Mouse (Mus musculus): ENCODE data around the gene Grik4. TPM values are rescaled to one million over a fixed set of nuclear protein-coding genes. Genes with fewer than 3 reads are reported as not detected.

Grik4 gene
- polyA plus RNA-seq, 1 experiment: 2.8 TPM

DNA sequence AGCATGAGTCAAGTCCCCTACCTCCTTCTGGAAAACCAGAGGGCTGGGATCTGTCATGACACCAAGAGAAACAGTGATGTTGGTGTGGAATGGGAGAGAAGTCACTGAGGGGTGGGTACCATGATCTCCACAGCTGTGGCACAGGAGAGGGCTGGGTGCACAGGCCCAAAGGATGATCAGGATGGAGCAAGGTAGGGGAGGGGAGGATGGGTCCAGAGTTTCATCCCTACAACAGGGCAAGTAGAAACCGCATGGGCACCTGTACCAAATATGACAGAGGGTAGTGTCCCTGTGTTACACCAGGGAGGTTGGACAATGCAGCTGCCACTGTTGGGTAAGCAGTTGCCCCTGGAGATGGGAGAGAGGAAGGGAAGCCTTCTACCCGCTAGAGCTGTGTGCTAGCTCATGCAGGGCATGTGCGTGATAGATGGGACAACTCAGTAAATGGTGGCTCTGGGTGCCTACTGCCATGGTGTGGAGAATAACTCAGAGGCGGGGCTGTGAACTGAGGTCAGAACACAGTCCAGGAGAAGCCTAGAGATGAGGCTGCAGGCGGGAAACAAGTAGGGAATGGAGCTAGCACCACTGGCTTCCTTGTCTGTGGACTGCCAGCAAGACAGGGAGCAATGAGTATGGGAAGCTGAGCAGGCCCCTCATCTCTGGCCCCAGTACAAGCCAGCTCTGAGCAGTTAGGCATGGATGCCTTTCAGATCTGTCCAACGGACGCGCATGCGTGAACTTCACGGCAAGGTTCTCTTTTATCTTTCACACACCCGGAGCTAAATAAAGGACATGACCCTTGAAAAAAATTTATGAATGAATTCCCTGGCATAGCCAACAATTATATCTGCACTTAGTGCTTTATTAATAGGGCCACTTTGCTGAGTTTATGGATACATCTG, 241.8 kb downstream of the Grik4 start:
- Histone ChIP-seq H3K36me3 (ENCODE audit: control insufficient read depth, insufficient read depth, low read length) (no peaks in the 10 kb centered on the region), H3K27ac (ENCODE audit: control insufficient read depth, insufficient read depth, low read depth, low read length) (no peak overlapping the region), H3K27me3 (ENCODE audit: control insufficient read depth, insufficient read depth, low read length) (no peaks in the 10 kb centered on the region), H3K4me3 (ENCODE audit: control insufficient read depth, low read depth, low read length) (no peak overlapping the region), H3K4me1 (ENCODE audit: control insufficient read depth, insufficient read depth, low read length) (no peaks in the 10 kb centered on the region)
- TF ChIP-seq POLR2A (IDR thresholded peaks at IDR 0.05; ENCODE audit: control insufficient read depth, low read depth, low read length) (no peak), CTCF (IDR thresholded peaks at IDR 0.05; ENCODE audit: control insufficient read depth, insufficient read depth, insufficient replicate concordance, low read depth, low read length) (no peak)

DNA sequence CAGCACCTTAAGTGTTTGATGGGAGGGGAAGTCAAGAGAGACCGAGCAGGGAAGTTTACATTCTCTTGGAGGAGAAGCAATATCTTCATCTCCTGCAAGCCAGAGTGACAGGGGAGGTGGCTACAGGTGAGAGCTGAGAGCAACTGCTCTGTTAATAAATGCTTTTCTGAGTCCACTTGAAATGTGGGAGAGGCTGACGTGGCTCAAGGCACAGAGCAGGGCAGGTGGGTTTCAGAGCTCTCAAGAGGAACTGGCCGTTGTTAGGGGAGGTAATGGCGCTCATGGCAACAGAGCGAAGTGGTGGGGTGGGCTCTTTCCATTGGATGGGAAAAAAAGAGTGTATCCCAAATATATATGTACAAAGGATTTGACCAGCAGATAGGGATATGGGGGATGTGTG, 242.6 kb downstream of the Grik4 start:
- Histone ChIP-seq H3K27me3 (ENCODE audit: control insufficient read depth, insufficient read depth, low read length) (no peaks in the 10 kb centered on the region), H3K4me1 (ENCODE audit: control insufficient read depth, insufficient read depth, low read length) (no peaks in the 10 kb centered on the region), H3K4me3 (ENCODE audit: control insufficient read depth, low read depth, low read length) (no peak overlapping the region), H3K36me3 (ENCODE audit: control insufficient read depth, insufficient read depth, low read length) (no peaks in the 10 kb centered on the region), H3K27ac (ENCODE audit: control insufficient read depth, insufficient read depth, low read depth, low read length) (no peak overlapping the region)
- no peak for TF ChIP-seq POLR2A (IDR thresholded peaks at IDR 0.05; ENCODE audit: control insufficient read depth, low read depth, low read length)

DNA sequence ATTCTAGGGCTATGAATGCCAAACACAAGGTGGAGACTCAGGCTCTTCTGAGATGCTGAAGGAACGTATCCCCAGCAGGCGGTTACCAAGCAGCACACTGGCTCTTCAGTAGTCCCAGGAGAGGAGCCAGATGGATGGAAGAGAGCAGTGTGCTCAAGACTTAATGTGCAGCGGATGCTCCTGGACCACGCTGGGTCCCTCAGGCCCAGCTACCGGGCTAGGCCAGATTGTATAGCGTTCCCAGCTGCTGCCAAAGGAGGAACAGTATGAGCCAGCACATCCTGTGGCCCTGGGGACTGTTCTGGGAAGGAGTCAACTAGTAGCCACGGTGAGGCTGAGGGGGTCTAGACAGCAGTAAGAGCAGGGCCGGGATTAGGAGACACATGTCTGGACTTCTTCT, 251.3 kb downstream of the Grik4 start:
- Histone ChIP-seq H3K27ac (ENCODE audit: control insufficient read depth, insufficient read depth, low read depth, low read length) (no peak overlapping the region), H3K27me3 (ENCODE audit: control insufficient read depth, insufficient read depth, low read length) (no peaks in the 10 kb centered on the region), H3K4me1 (ENCODE audit: control insufficient read depth, insufficient read depth, low read length) (no peaks in the 10 kb centered on the region), H3K36me3 (ENCODE audit: control insufficient read depth, insufficient read depth, low read length) (no peaks in the 10 kb centered on the region), H3K4me3 (ENCODE audit: control insufficient read depth, low read depth, low read length) (no peak overlapping the region)
- TF ChIP-seq CTCF (IDR thresholded peaks at IDR 0.05; ENCODE audit: control insufficient read depth, insufficient read depth, insufficient replicate concordance, low read depth, low read length) (no peak), POLR2A (IDR thresholded peaks at IDR 0.05; ENCODE audit: control insufficient read depth, low read depth, low read length) (no peak)

- Histone ChIP-seq H3K4me1 (ENCODE audit: control insufficient read depth, insufficient read depth, low read length) (no peaks in the 10 kb centered on the region), H3K36me3 (ENCODE audit: control insufficient read depth, insufficient read depth, low read length) (no peaks in the 10 kb centered on the region), H3K27ac (ENCODE audit: control insufficient read depth, insufficient read depth, low read depth, low read length) (no peak overlapping the region), H3K27me3 (ENCODE audit: control insufficient read depth, insufficient read depth, low read length) (no peaks in the 10 kb centered on the region), H3K4me3 (ENCODE audit: control insufficient read depth, low read depth, low read length) (no peak overlapping the region)
- TF ChIP-seq POLR2A (IDR thresholded peaks at IDR 0.05; ENCODE audit: control insufficient read depth, low read depth, low read length): no peak
- peak; percentile 92 for TF ChIP-seq CTCF (IDR thresholded peaks at IDR 0.05; ENCODE audit: control insufficient read depth, insufficient read depth, insufficient replicate concordance, low read depth, low read length)
Measured at GRCm38 (mm10) chr9:42688143-42688542, 256.1 kb downstream of the Grik4 start.

DNA sequence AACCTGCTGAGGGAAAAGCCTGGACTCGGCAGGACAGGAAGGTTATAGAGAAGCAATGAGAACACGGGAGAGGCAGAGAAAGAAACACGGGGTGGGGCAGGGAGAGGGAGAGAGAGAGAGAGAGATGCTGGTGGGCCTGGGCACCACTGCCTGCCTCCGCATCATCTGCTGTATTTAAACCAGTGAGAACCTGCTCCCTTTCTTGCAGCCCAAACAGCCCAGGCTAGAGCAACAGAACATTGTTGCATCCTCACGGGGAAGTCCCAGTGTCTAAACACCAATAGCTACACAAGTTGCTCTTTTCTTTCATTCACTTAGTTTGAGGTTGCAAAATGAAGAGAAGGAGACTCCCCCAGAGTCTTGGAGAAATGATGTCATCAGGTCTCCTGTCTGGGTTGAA, 258.2 kb downstream of the Grik4 start:
- Histone ChIP-seq H3K4me1 (ENCODE audit: control insufficient read depth, insufficient read depth, low read length) (no peaks in the 10 kb centered on the region), H3K36me3 (ENCODE audit: control insufficient read depth, insufficient read depth, low read length) (no peaks in the 10 kb centered on the region), H3K4me3 (ENCODE audit: control insufficient read depth, low read depth, low read length) (no peak overlapping the region), H3K27ac (ENCODE audit: control insufficient read depth, insufficient read depth, low read depth, low read length) (no peak overlapping the region), H3K27me3 (ENCODE audit: control insufficient read depth, insufficient read depth, low read length) (no peaks in the 10 kb centered on the region)
- TF ChIP-seq CTCF (IDR thresholded peaks at IDR 0.05; ENCODE audit: control insufficient read depth, insufficient read depth, insufficient replicate concordance, low read depth, low read length): no peak

GRCm38 (mm10) chr9:42674017-42674412, 270.3 kb downstream of the Grik4 start:
- Histone ChIP-seq H3K4me1 (ENCODE audit: control insufficient read depth, insufficient read depth, low read length) (no peaks in the 10 kb centered on the region), H3K4me3 (ENCODE audit: control insufficient read depth, low read depth, low read length) (no peak overlapping the region; the same call in 1 of the 2 replicates), H3K36me3 (ENCODE audit: control insufficient read depth, insufficient read depth, low read length) (no peaks in the 10 kb centered on the region), H3K27ac (ENCODE audit: control insufficient read depth, insufficient read depth, low read depth, low read length) (no peak overlapping the region), H3K27me3 (ENCODE audit: control insufficient read depth, insufficient read depth, low read length) (no peaks in the 10 kb centered on the region)
- TF ChIP-seq POLR2A (IDR thresholded peaks at IDR 0.05; ENCODE audit: control insufficient read depth, low read depth, low read length) (no peak), CTCF (IDR thresholded peaks at IDR 0.05; ENCODE audit: control insufficient read depth, insufficient read depth, insufficient replicate concordance, low read depth, low read length) (no peak)

- H3K27me3 ChIP-seq (ENCODE audit: control insufficient read depth, insufficient read depth, low read length): no peaks in the 10 kb centered on the region
- H3K27ac ChIP-seq (ENCODE audit: control insufficient read depth, insufficient read depth, low read depth, low read length): no peak overlapping the region
- H3K36me3 ChIP-seq (ENCODE audit: control insufficient read depth, insufficient read depth, low read length): no peaks in the 10 kb centered on the region
- no peaks in the 10 kb centered on the region for H3K4me1 ChIP-seq (ENCODE audit: control insufficient read depth, insufficient read depth, low read length)
- H3K4me3 ChIP-seq (ENCODE audit: control insufficient read depth, low read depth, low read length): no peak overlapping the region; the same call in 1 of the 2 replicates
- TF ChIP-seq CTCF (IDR thresholded peaks at IDR 0.05; ENCODE audit: control insufficient read depth, insufficient read depth, insufficient replicate concordance, low read depth, low read length) (no peak), POLR2A (IDR thresholded peaks at IDR 0.05; ENCODE audit: control insufficient read depth, low read depth, low read length) (no peak)
Measured at GRCm38 (mm10) chr9:42673385-42674016, 270.8 kb downstream of the Grik4 start.
